8 mouse cellular contexts compared by ENCODE assay signal in the genomic region with DNA sequence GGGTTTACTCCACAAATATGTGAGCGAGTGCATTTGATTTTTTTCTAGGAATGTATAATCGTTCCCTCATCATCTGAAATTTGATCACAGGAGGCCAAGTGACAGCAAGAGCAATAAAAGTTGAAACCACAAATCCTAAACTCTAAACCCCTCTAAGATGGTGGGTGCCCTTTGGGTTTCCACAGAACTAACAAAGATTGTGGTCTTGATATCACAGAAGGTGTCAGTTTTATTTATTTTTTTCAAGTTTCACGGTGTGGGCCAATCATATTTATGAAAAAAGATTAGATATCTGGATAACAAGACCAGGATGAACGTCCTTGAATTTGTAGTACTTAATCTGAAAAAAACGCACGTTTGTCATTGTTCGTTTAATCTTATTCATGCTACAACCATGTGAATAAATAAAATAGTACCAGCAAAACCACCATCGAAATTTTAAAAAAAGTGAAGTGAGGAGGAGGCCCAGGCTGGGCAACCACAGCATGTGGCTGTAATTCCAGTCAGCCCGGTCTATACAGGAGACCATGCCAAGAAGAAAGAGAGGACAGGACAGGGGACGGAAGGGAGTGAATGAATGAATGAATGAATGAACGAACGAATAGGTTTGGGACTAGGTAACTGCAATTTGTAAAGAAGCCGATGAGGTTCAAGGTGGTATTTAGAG. TPM values are rescaled to one million over a fixed set of nuclear protein-coding genes. Genes with fewer than 3 reads are reported as not detected.
DNase-seq lines count a peak whose midpoint lies in the region; ATAC-seq and TF ChIP-seq lines count a peak whose summit lies in the region.

No protein-coding gene starts in this region.

- H3K4me1 ChIP-seq in liver, postnatal 0 days (ENCODE audit: insufficient read depth) = no peaks in the 10 kb centered on the region; the same call in none of the 2 replicates

- H3ac ChIP-seq in C2C12 (ENCODE audit: control insufficient read depth, insufficient read length, low read depth) = peak overlapping the region; percentile 69

- 31% methylated on average over 13 of the region's 13 CpGs for WGBS in liver, postnatal 0 days (ENCODE audit: insufficient replicate concordance)

- H3K36me3 ChIP-seq in C2C12 (ENCODE audit: control insufficient read depth, insufficient read depth) = no peaks in the 10 kb centered on the region
- no peaks in the 10 kb centered on the region for H3K36me3 ChIP-seq in liver, postnatal 0 days (replicated peaks; ENCODE audit: insufficient read depth, low read length)

- H3K27me3 ChIP-seq in C2C12 (ENCODE audit: control insufficient read depth, insufficient read depth, insufficient read length) = no peaks in the 10 kb centered on the region
- H3K27me3 ChIP-seq in liver, postnatal 0 days (ENCODE audit: insufficient read depth, low read length) = no peaks in the 10 kb centered on the region

- peak overlapping the region; percentile 67 for H3K27ac ChIP-seq in liver, postnatal 0 days (ENCODE audit: low read depth)

- peak; percentile 12; the same call in 1 of the 2 replicates for ATAC-seq in granulocyte monocyte progenitor cell, adult 5-6 weeks (replicated peaks; ENCODE audit: poor library complexity, severe bottlenecking)
- no peak; the same call in 1 of the 2 replicates for ATAC-seq in liver, postnatal 0 days

- H3K4me3 ChIP-seq in C2C12 (ENCODE audit: insufficient read depth, poor library complexity, severe bottlenecking) = peak overlapping the region; percentile 75
- H3K4me3 ChIP-seq in liver, postnatal 0 days (ENCODE audit: low read depth, low read length) = peak overlapping the region; percentile 85

- H3K79me3 ChIP-seq in C2C12 (ENCODE audit: low read depth) = peaks cover 18% of the 10 kb centered on the region

- no peak for TF ChIP-seq EP300 in liver, postnatal 0 days (IDR thresholded peaks at IDR 0.05; ENCODE audit: low read depth)

- peak overlapping the region; percentile 78 for H3K9ac ChIP-seq in liver, postnatal 0 days (replicated peaks)

- no peak for TF ChIP-seq CTCF in C2C12 (IDR thresholded peaks at IDR 0.05; ENCODE audit: control insufficient read depth, insufficient read depth, insufficient read length)
- no peak for TF ChIP-seq CTCF in liver, postnatal 0 days (IDR thresholded peaks at IDR 0.05; ENCODE audit: low read depth)

- peak; percentile 22 for DNase-seq in embryo, embryonic 10.5 days (ENCODE audit: low spot score)
- no peak for DNase-seq in embryo, embryonic 11 days
- DNase-seq in liver, postnatal 0 days = no peak
- no peak for DNase-seq in frontal cortex, postnatal 36 days (ENCODE audit: low spot score in 2 of 2)
- no peak for DNase-seq in embryo, embryonic 9.5 days (ENCODE audit: extremely low spot score)
- DNase-seq in ovary, postnatal 10 days (ENCODE audit: low spot score) = no peak

- peak overlapping the region; percentile 98 for H3K4me2 ChIP-seq in liver, postnatal 0 days (ENCODE audit: low read depth, low read length)

- H3K79me2 ChIP-seq in C2C12 (ENCODE audit: control insufficient read depth, insufficient read depth) = peaks cover 34% of the 10 kb centered on the region

- no peaks in the 10 kb centered on the region for H3K9me3 ChIP-seq in liver, postnatal 0 days (ENCODE audit: low read length)

TF ChIP-seq in C2C12, 6 proteins besides CTCF, POLR2A, EP300 and RAD21:
- TF ChIP-seq MAX (IDR thresholded peaks at IDR 0.05) (no peak), MYOG (IDR thresholded peaks at IDR 0.05; ENCODE audit: control insufficient read depth, extremely low read depth, insufficient read length) (no peak), MYOD1 (IDR thresholded peaks at IDR 0.05; ENCODE audit: control insufficient read depth, insufficient read length, low read depth) (no peak), FOSL1 (IDR thresholded peaks at IDR 0.05; ENCODE audit: insufficient read depth, low read length, poor library complexity, severe bottlenecking) (no peak), CEBPB (IDR thresholded peaks at IDR 0.05; ENCODE audit: low read depth) (no peak), USF1 (IDR thresholded peaks at IDR 0.05; ENCODE audit: low read depth) (no peak)

RNA-seq across cellular contexts. Expression of gene Abi2, which starts 0.8 kb away (rescaled TPM):
- polyA plus RNA-seq in C2C12 (2012; fragmentation: generic; extraction: Trizol) = 4.8 TPM
- 18.6 and 22.6 TPM in 2 replicates for total RNA-seq in granulocyte monocyte progenitor cell, adult 5-6 weeks (2014; fragmentation: Nextera tagmentation)
- 11.3 and 17.6 TPM in 2 replicates for total RNA-seq in granulocyte monocyte progenitor cell, adult 5-6 weeks (2017)
- polyA plus RNA-seq in liver, postnatal 0 days (2015; fragmentation: Nextera tagmentation; extraction: Ambion mirVana) = 2.0 and 2.6 TPM in 2 replicates
